Mouse (Mus musculus): ENCODE data around the gene Grk6. TPM values are rescaled to one million over a fixed set of nuclear protein-coding genes. Genes with fewer than 3 reads are reported as not detected.
A peak's percentile ranks its signal among the peaks of the same experiment; 100 is the strongest.

The Grk6 gene
- total and polyA plus RNA-seq, 3 experiments = 83.2 to 96.7 TPM; not detected in 1

DNA sequence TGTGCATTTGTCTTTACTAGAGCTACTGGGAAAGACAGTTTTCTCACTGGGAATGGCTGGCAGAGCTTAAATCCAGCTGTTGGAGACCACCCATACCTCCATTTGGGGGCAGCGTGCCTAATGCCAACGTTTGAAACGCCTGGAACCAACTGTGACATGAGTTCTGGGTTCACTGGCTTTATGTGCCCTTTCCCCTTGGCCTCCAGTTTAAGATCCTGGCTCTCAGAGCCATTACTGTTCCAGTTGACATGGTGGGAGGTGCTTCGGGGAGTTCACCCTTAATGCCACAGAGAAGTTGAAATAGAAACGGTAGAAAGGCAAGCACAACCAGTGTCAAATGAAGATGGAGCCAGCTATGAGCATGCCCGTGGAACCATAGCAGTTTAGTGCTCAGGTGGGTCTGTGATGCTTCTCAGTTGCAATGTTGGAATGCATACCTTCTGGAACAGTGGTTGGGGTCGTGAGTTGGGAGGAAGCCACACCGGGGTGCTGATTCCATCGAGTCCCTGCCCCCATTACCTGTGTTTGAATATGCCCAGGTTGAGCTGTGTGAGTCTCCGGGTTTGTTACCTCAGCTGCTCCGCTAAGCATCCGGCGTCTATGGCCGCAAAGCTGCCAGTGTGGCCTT lies 18.6 kb downstream of the Grk6 start:
- Histone ChIP-seq H3K27me3 (ENCODE audit: control insufficient read depth in 1 of 2, insufficient read depth in 2 of 2, low read length in 2 of 2) (no peaks in the 10 kb centered on the region), H3K4me1 (ENCODE audit: control insufficient read depth in 1 of 2, insufficient read depth in 2 of 2, low read length in 2 of 2) (no peaks in the 10 kb centered on the region), H3K79me2 (ENCODE audit: control insufficient read depth, insufficient read depth, low read length, poor library complexity) (no peaks in the 10 kb centered on the region), H3K4me3 (ENCODE audit: control insufficient read depth in 1 of 2, insufficient read depth in 1 of 2, low read depth in 2 of 2, low read length in 2 of 2) (no peak overlapping the region), H3K9ac (ENCODE audit: control insufficient read depth, low read depth, low read length, poor library complexity, severe bottlenecking) (no peak overlapping the region), H3K36me3 (ENCODE audit: control insufficient read depth in 1 of 2, insufficient read depth in 2 of 2, low read length in 2 of 2) (peaks cover 0 to 2% of the 10 kb centered on the region in 2 experiments; a peak in 2 of 4 replicates), H3K9me3 (replicated peaks; ENCODE audit: insufficient read depth, low read length) (no peaks in the 10 kb centered on the region), H3K27ac (ENCODE audit: control insufficient read depth, low read depth, low read length) (no peak overlapping the region)
- DNase-seq (ENCODE audit: low read depth, low spot score) = no peak
- 0 out of 2 replicates have a peak, but pooled peaks have one; percentile 11 for TF ChIP-seq POLR2AphosphoS2 (IDR thresholded peaks at IDR 0.05; ENCODE audit: low read length)
- TF ChIP-seq MYB (IDR thresholded peaks at IDR 0.05; ENCODE audit: low read depth, low read length) = no peak

- H3K36me3 ChIP-seq (ENCODE audit: control insufficient read depth in 1 of 2, insufficient read depth in 2 of 2, low read length in 2 of 2) = peaks cover 0 to 2% of the 10 kb centered on the region in 2 experiments; a peak in 2 of 4 replicates
- H3K4me3 ChIP-seq (ENCODE audit: control insufficient read depth in 1 of 2, insufficient read depth in 1 of 2, low read depth in 2 of 2, low read length in 2 of 2) = no peak within 1 kb of the TSS
- H3K27me3 ChIP-seq (ENCODE audit: control insufficient read depth in 1 of 2, insufficient read depth in 2 of 2, low read length in 2 of 2) = no peaks in the 10 kb centered on the region
- no peaks in the 10 kb centered on the region for H3K79me2 ChIP-seq (ENCODE audit: control insufficient read depth, insufficient read depth, low read length, poor library complexity)
- H3K4me1 ChIP-seq (ENCODE audit: control insufficient read depth in 1 of 2, insufficient read depth in 2 of 2, low read length in 2 of 2) = no peaks in the 10 kb centered on the region
- no peak for TF ChIP-seq NELFE (IDR thresholded peaks at IDR 0.05; ENCODE audit: low read depth, low read length)
- TF ChIP-seq MEF2A (IDR thresholded peaks at IDR 0.05; ENCODE audit: extremely low read depth, insufficient replicate concordance, low read depth, low read length, poor library complexity, severe bottlenecking) = no peak
- no peak for TF ChIP-seq TCF12 (IDR thresholded peaks at IDR 0.05; ENCODE audit: low read depth, low read length)
- no peak for TF ChIP-seq RAD21 (IDR thresholded peaks at IDR 0.05; ENCODE audit: low read depth, low read length)
- TF ChIP-seq MAX (IDR thresholded peaks at IDR 0.05; ENCODE audit: low read length) = no peak
- H3K9ac ChIP-seq (ENCODE audit: control insufficient read depth, low read depth, low read length, poor library complexity, severe bottlenecking) = no peak within 1 kb of the TSS
- DNase-seq (ENCODE audit: low read depth, low spot score) = no peak
- H3K9me3 ChIP-seq (replicated peaks; ENCODE audit: insufficient read depth, low read length) = no peaks in the 10 kb centered on the region
- H3K27ac ChIP-seq (ENCODE audit: control insufficient read depth, low read depth, low read length) = no peak within 1 kb of the TSS
These were observed 19.4 kb downstream of the Grk6 start, which contains the start of gene Prr7 for GRCm38 (mm10) chr13:55464027-55464884. Prr7 (plus strand) TSS chr13:55464267.

DNA sequence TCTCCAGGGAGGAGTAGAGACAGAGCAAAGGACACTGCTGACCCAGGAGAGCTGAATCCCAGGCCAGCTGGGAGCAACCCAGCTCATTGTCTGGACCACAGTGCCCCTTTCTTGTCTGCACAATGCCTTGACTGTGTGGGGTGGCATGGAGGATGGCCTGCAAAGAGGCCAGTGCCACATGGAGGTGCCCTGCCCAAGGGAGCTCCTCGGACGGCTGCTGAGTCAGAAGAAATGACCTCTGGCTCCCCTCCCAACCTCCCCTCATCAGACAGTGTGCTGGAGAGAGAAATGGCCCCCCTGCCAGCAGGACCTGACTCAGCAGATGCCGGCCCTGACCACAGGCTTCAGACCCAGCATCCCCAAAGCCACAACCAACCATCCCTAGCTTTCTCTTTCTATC lies 20.3 kb downstream of the Grk6 start:
- no peaks in the 10 kb centered on the region; a peak in 1 of 4 replicates for H3K36me3 ChIP-seq (ENCODE audit: control insufficient read depth in 1 of 2, insufficient read depth in 2 of 2, low read length in 2 of 2)
- no peak overlapping the region for H3K9ac ChIP-seq (ENCODE audit: control insufficient read depth, low read depth, low read length, poor library complexity, severe bottlenecking)
- H3K27me3 ChIP-seq (ENCODE audit: control insufficient read depth in 1 of 2, insufficient read depth in 2 of 2, low read length in 2 of 2) = no peaks in the 10 kb centered on the region
- no peak for DNase-seq (ENCODE audit: low read depth, low spot score)
- no peak overlapping the region for H3K4me3 ChIP-seq (ENCODE audit: control insufficient read depth in 1 of 2, insufficient read depth in 1 of 2, low read depth in 2 of 2, low read length in 2 of 2)
- no peaks in the 10 kb centered on the region for H3K9me3 ChIP-seq (replicated peaks; ENCODE audit: insufficient read depth, low read length)
- no peaks in the 10 kb centered on the region for H3K79me2 ChIP-seq (ENCODE audit: control insufficient read depth, insufficient read depth, low read length, poor library complexity)
- no peaks in the 10 kb centered on the region for H3K4me1 ChIP-seq (ENCODE audit: control insufficient read depth in 1 of 2, insufficient read depth in 2 of 2, low read length in 2 of 2)
- no peak overlapping the region for H3K27ac ChIP-seq (ENCODE audit: control insufficient read depth, low read depth, low read length)
- TF ChIP-seq MYC (IDR thresholded peaks at IDR 0.05; ENCODE audit: low read depth, low read length) = no peak
- no peak for TF ChIP-seq ETS1 (IDR thresholded peaks at IDR 0.05; ENCODE audit: low read depth, low read length)
- TF ChIP-seq ZKSCAN1 (IDR thresholded peaks at IDR 0.05; ENCODE audit: low read depth, low read length) = no peak
- TF ChIP-seq POLR2AphosphoS2 (IDR thresholded peaks at IDR 0.05; ENCODE audit: low read length) = no peak
- no peak for TF ChIP-seq TAL1 (IDR thresholded peaks at IDR 0.05; ENCODE audit: low read length)
- TF ChIP-seq USF2 (IDR thresholded peaks at IDR 0.05; ENCODE audit: borderline replicate concordance in 1 of 2, insufficient read depth in 1 of 2, low read depth in 1 of 2, low read length in 2 of 2) = no peak
- TF ChIP-seq MAZ (IDR thresholded peaks at IDR 0.05; ENCODE audit: low read depth, low read length) = no peak
- TF ChIP-seq EP300 (IDR thresholded peaks at IDR 0.05; ENCODE audit: low read depth in 1 of 2, low read length in 2 of 2) = no peak
